Mouse (Mus musculus) embryonic facial prominence, embryonic 14.5 days (tissue): ENCODE results near the gene Snrpg. TPM values are rescaled to one million over a fixed set of nuclear protein-coding genes. Genes with fewer than 3 reads are reported as not detected.
"Not testable (repeated sequence)": the region's sequence is repeated elsewhere in the genome, so short reads cannot be mapped to it uniquely, and the experiment has no call there.

ENCODE experiments used
- ATAC-seq: fragments of 200-750 bp; cut with Nextera tagmentation; 2 replicates; pipeline ENCODE4 v1.8.0; 2017; ENCODE audit warnings: low read depth, moderate number of reproducible peaks, moderate TSS enrichment
- DNase-seq: peaks from one replicate; pipeline ENCODE4 v3.0.0-alpha.2; 2015; ENCODE audit warnings: low spot score
- H3K27ac ChIP-seq: fragments of 300-500 bp; sonication (generic); replicated peaks from 2 replicates; pipeline ENCODE4 v1.5.1; 2014; ENCODE audit warnings: low read depth, mild to moderate bottlenecking, low read length, moderate library complexity
- H3K27me3 ChIP-seq: fragments of 300-500 bp; sonication (generic); replicated peaks from 2 replicates; pipeline ENCODE4 v1.6.1; 2014; ENCODE audit warnings: low read length; ENCODE audit not compliant: control insufficient read depth, insufficient read depth
- H3K36me3 ChIP-seq: fragments of 300-500 bp; sonication (generic); 2 replicates; pipeline ENCODE4 v1.6.1; 2014; ENCODE audit warnings: low read length, mixed read lengths; ENCODE audit not compliant: control insufficient read depth, insufficient read depth
- H3K4me1 ChIP-seq: fragments of 300-500 bp; sonication (generic); 2 replicates; pipeline ENCODE4 v1.6.1; 2014; ENCODE audit warnings: antibody characterized with exemption, low read length; ENCODE audit not compliant: control insufficient read depth, insufficient read depth
- H3K4me2 ChIP-seq: fragments of 300-500 bp; sonication (generic); 2 replicates; pipeline ENCODE4 v1.6.1; 2014; ENCODE audit warnings: low read depth, mild to moderate bottlenecking, low read length, moderate library complexity, mixed read lengths
- H3K4me3 ChIP-seq: fragments of 300-500 bp; sonication (generic); 2 replicates; pipeline ENCODE4 v1.5.1; 2014; ENCODE audit warnings: low read depth, mild to moderate bottlenecking, low read length
- H3K9ac ChIP-seq: fragments of 300-500 bp; sonication (generic); 2 replicates; pipeline ENCODE4 v1.6.1; 2014; ENCODE audit warnings: low read depth, mild to moderate bottlenecking, low read length, moderate library complexity, mixed read lengths
- H3K9me3 ChIP-seq: fragments of 300-500 bp; sonication (generic); 2 replicates; pipeline ENCODE4 v1.6.1; 2016; ENCODE audit warnings: low read length; ENCODE audit not compliant: control insufficient read depth
- WGBS: fragments of 180-500 bp; shearing (Covaris S2); extraction: QIAGEN DNeasy Blood & Tissue Kit; methylation state at CpG from one replicate; pipeline ENCODE4 v1.1.7; 2014; 5-methylcytosine and 5-hydroxymethylcytosine counted together
- polyA plus RNA-seq: library from polyadenylated mRNA; unstranded; fragments of >200 nt; fragmentation: Nextera tagmentation; extraction: Ambion mirVana; gene quantifications from 2 replicates; pipeline ENCODE4 v1.2.1, GENCODE M21; 2014

Gene Snrpg
- polyA plus RNA-seq, 1 experiment from 2014 or later = 600 TPM

DNA sequence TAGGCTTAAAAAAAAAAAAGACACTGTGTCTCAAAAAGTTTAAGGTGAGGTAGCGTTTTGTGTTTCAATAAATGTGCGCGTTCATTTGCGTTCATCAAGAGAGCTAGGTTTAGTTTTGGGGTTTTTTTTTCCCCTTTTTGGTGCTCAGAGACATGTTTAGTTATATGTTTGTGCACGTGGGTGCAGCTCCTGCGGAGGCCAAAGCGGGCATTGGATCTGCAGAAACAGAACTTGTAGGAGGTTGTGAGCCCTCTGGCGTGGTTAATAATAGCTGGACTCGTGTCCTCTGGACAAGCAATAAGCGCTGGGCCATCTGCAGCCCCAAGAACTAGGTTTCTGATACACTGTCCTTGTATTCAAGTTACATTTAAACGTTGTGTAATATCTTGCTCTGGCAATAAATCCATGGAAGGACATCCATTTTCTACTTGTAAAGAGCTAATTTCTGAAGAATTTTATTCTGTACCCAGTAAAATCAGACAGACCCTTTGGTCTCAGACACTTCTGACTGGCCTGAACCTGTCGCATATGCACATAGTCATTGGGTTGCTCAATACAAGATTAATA is 929 bp downstream of the Snrpg start:
- ATAC-seq (no peak), DNase-seq (no peak)
- Histone ChIP-seq H3K4me3 (peak overlapping the region; percentile 83), H3K9ac (peak overlapping the region; percentile 94), H3K4me1 (peaks cover 14% of the 10 kb centered on the region), H3K27ac (no peak overlapping the region), H3K27me3 (no peaks in the 10 kb centered on the region), H3K36me3 (peaks cover 32% of the 10 kb centered on the region), H3K4me2 (peak overlapping the region; percentile 90), H3K9me3 (no peaks in the 10 kb centered on the region)
- WGBS = 6% methylated on average over 12 of the region's 12 CpGs

DNA sequence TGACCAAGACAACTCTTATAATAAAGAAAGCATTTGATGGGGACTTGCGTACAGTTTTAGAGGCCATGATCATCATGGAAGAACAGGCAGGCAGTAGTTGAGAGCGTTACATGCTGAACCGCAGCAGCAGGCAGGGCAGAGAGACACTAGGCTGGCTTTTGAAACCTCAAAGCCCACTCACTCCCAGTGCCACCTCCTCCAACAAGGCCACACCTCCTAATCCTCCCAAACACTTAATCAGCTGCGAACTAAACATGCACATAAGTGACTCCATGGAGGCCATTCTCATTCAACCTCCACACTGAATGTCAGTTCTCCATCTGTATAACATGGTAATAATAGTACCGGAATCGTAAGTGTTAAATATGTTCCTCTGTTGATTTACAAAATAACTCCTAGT is 2.5 kb downstream of the Snrpg start:
- H3K36me3 ChIP-seq = peaks cover 36% of the 10 kb centered on the region
- no peaks in the 10 kb centered on the region for H3K27me3 ChIP-seq
- H3K4me3 ChIP-seq = no peak overlapping the region
- H3K4me2 ChIP-seq = no peak overlapping the region
- WGBS = 94% methylated on average over 6 of the region's 6 CpGs
- H3K27ac ChIP-seq = no peak overlapping the region
- DNase-seq = no peak
- no peak overlapping the region for H3K9ac ChIP-seq
- peaks cover 14% of the 10 kb centered on the region for H3K4me1 ChIP-seq
- no peak for ATAC-seq
- H3K9me3 ChIP-seq = no peaks in the 10 kb centered on the region

- no peaks in the 10 kb centered on the region for H3K4me1 ChIP-seq
- ATAC-seq (no peak), DNase-seq (no peak)
- H3K27ac ChIP-seq = no peak overlapping the region
- H3K4me2 ChIP-seq = no peak overlapping the region
- no peak overlapping the region for H3K4me3 ChIP-seq
- H3K9me3 ChIP-seq = no peaks in the 10 kb centered on the region
- H3K9ac ChIP-seq = no peak overlapping the region
- H3K27me3 ChIP-seq = no peaks in the 10 kb centered on the region
- peaks cover 51% of the 10 kb centered on the region for H3K36me3 ChIP-seq
- 91% methylated on average over 3 of the region's 3 CpGs for WGBS
Observed at GRCm38 (mm10) chr6:86378341-86378740, 7.2 kb downstream of the Snrpg start.

- not testable (repeated sequence) for H3K27me3 ChIP-seq, DNase-seq, H3K9ac ChIP-seq, H3K4me1 ChIP-seq, H3K4me2 ChIP-seq, H3K9me3 ChIP-seq, H3K27ac ChIP-seq, ATAC-seq, H3K4me3 ChIP-seq
- peaks cover 48% of the 10 kb centered on the region for H3K36me3 ChIP-seq
- WGBS = 70% methylated on average over 6 of the region's 8 CpGs
Observed at GRCm38 (mm10) chr6:86380112-86380511, 9.0 kb downstream of the Snrpg start.

DNA sequence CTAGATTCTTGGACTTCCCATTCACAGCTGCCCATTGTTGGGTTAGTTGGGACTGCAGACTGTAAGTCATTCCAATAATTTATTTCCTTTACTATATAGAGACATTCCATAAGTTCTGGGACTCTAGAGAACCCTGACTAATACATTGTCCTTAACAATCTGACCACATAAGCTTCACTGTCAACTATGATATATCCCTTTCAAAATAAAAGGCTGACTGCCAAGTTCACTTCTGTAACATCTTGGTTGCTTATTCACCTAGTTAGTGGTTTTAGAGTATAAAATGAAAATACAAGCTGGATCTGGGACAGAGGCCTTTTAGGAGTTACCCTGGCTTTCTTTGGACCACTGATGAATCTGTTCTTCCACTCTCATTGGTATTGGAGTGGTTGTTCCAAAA is 11.4 kb downstream of the Snrpg start:
- peaks cover 52% of the 10 kb centered on the region for H3K36me3 ChIP-seq
- no peak overlapping the region for H3K9ac ChIP-seq
- H3K27ac ChIP-seq = no peak overlapping the region
- no peak overlapping the region for H3K4me2 ChIP-seq
- no peak overlapping the region for H3K4me3 ChIP-seq
- DNase-seq (no peak), ATAC-seq (no peak)
- no peaks in the 10 kb centered on the region for H3K4me1 ChIP-seq
- no peaks in the 10 kb centered on the region for H3K27me3 ChIP-seq
- H3K9me3 ChIP-seq = no peaks in the 10 kb centered on the region

DNA sequence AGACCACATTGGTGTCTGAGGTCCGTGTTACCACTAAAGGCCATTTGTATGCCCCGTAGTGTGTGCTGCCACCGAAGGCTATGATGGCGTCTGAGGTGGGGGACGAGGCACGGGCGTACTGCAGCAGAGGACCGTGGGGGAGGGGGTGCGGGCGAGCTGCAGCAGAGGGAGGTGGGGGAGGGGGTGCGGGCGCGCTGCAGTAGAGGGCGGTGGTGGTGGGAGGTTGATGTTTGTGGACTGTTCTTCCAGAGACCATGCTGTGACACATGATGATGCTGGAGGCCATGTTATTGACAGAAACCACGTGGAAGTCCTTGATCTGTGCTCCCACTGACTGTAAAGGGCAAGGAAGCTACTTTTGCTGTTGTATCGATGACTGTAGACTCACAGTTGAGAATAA is 12.3 kb downstream of the Snrpg start:
- no peaks in the 10 kb centered on the region for H3K4me1 ChIP-seq
- H3K9me3 ChIP-seq = no peaks in the 10 kb centered on the region
- H3K9ac ChIP-seq = no peak overlapping the region
- DNase-seq (no peak), ATAC-seq (no peak)
- no peak overlapping the region for H3K4me2 ChIP-seq
- 43% methylated on average over 16 of the region's 16 CpGs for WGBS
- H3K27ac ChIP-seq = no peak overlapping the region
- no peaks in the 10 kb centered on the region for H3K27me3 ChIP-seq
- no peak overlapping the region for H3K4me3 ChIP-seq
- H3K36me3 ChIP-seq = peaks cover 52% of the 10 kb centered on the region

GRCm38 (mm10) chr6:86384692-86385091 is 13.6 kb downstream of the Snrpg start:
- Histone ChIP-seq H3K36me3 (peaks cover 52% of the 10 kb centered on the region), H3K4me2 (no peak overlapping the region), H3K27ac (no peak overlapping the region), H3K4me3 (no peak overlapping the region), H3K27me3 (no peaks in the 10 kb centered on the region), H3K4me1 (no peaks in the 10 kb centered on the region), H3K9me3 (no peaks in the 10 kb centered on the region), H3K9ac (no peak overlapping the region)
- DNase-seq (no peak), ATAC-seq (no peak)
- WGBS = 62% methylated on average over 4 of the region's 4 CpGs

DNA sequence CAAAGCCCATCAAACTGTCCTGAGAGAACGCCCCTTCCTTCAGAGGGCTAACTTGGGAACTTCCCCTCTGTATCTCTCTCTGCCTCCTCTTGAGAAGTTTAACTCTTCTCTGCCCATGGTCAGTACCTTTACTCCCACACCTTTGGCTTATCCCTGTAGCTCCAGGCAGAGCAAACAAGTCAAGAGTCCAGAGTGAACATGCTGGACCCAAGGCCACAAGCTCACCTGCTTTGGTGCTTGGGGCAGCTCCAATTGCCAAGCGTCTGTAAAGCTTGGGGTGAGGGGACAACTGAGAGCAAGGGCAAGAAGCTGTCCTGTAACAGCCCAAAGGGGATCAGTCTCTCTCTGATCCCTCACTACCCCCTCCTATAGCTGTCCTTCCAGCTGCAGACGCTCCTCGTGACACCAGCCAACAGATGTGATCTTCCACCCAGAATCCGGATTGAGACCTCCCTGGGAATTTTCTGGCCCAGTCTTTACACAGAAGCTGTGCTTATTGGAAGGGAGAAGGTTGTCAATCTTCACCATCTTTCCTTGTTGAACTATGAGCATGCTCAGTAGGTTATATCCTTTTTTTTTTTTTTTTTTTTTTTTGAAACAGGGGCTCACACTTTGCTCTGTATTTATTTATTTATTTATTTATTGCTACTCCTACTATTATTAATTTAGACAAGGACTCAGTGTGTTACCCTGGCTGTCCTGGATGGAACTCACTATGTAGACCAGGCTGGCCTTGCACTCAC is 14.4 kb downstream of the Snrpg start:
- H3K4me2 ChIP-seq = no peak overlapping the region
- no peaks in the 10 kb centered on the region for H3K9me3 ChIP-seq
- no peak overlapping the region for H3K4me3 ChIP-seq
- WGBS = 82% methylated on average over 5 of the region's 5 CpGs
- no peaks in the 10 kb centered on the region for H3K27me3 ChIP-seq
- ATAC-seq (no peak), DNase-seq (no peak)
- peaks cover 54% of the 10 kb centered on the region for H3K36me3 ChIP-seq
- H3K27ac ChIP-seq = no peak overlapping the region
- H3K9ac ChIP-seq = no peak overlapping the region
- H3K4me1 ChIP-seq = no peaks in the 10 kb centered on the region

- H3K36me3 ChIP-seq = peaks cover 70% of the 10 kb centered on the region
- ATAC-seq = no peak
Observed at GRCm38 (mm10) chr6:86387313-86387712, 16.2 kb downstream of the Snrpg start.

More at GRCm38 (mm10) chr6:86387313-86387712, 16.2 kb downstream of the Snrpg start:
- Histone ChIP-seq H3K9me3 (no peaks in the 10 kb centered on the region), H3K27me3 (no peaks in the 10 kb centered on the region), H3K27ac (no peak overlapping the region), H3K9ac (no peak overlapping the region), H3K4me3 (no peak overlapping the region), H3K4me1 (no peaks in the 10 kb centered on the region), H3K4me2 (no peak overlapping the region)
- WGBS = 83% methylated on average over 12 of the region's 12 CpGs
- DNase-seq = no peak
